Mouse (Mus musculus) T-cell, adult 66 days (primary cell): ENCODE results near the gene Cyp4a10. TPM values are rescaled to one million over a fixed set of nuclear protein-coding genes. Genes with fewer than 3 reads are reported as not detected.

ENCODE experiments used
- total RNA-seq, 2 experiments: library from RNA; stranded (reverse); gene quantifications; 3 replicates in 1 of 2; 4 replicates in 1 of 2; pipeline ENCODE4 v1.2.4; 2023

Gene Cyp4a10
- total RNA-seq: not detected

DNA sequence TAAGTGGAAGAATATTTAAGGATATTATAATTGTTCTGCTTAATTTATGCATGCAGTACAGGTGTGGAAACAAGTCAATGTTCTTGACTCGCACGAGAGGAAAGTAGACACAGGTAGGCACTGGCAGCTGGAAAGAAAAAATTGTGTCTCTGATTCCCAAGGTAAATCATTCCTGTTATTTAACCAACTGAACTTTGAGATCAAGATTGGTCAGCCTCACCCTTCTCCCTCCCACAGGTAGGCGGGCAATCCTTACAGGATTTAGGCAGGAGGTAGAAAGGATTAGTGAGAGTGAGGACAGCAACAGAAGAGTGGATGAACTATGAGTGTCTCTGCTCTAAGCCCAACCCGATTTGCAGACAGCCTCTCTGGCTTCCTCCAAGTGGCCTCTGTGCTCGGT is at the start of gene Cyp4a10:
Cyp4a10 (plus strand) TSS at position 265 of the 400 bp plus-strand sequence.

DNA sequence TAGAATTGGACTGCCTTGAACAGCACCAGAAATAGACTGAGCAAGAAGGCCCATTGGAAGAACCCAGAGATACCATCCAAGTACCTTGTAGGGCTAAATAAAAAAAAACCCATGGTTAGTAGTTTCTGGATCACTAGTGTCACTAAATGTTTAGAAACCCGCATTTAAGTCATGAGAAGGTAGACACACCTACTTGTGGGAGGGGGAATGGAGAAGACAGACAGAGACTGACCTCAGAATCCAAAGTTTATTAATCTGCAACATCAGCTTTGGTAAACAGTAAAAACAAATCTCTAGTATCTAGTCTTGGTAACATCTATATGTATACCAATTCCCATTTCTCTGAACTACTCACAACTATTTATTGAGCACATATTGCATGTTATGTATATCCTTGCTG is 22.1 kb upstream of the Cyp4a10 start, which contains the start of gene Cyp4a14:
Cyp4a14 (minus strand) TSS at position 142 of the 400 bp plus-strand sequence.

DNA sequence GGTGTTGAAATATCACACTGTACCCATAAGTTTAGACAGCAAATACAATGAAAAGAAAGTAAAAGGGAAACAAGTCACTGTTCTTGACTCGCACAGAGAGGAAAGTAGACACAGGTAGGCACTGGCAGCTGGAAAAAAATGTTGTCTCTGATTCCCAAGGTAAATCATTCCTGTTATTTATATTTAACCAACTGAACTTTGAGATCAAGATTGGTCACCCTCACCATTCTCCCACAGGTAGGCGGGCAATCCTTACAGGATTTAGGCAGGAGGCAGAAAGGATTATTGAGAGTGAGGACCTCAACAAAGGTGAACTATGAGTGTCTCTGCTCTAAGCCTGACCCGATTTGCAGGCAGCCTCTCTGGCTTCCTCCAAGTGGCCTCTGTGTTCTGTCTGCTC is 45.3 kb downstream of the Cyp4a10 start, which contains the start of gene Cyp4a31:
Cyp4a31 (plus strand) TSS at position 249 of the 400 bp plus-strand sequence.

Other genes with a start within 250 kb of the Cyp4a10 start
- not detected for gene Cyp4a12a, start 219.2 kb upstream of the Cyp4a10 start, total RNA-seq
- not detected for gene Cyp4a12b, start 106.6 kb upstream of the Cyp4a10 start, total RNA-seq
- not detected for gene Cyp4a30b, start 65.7 kb upstream of the Cyp4a10 start, total RNA-seq
- not detected for gene Cyp4a14, start 22.1 kb upstream of the Cyp4a10 start, total RNA-seq
- gene Cyp4a31, start 45.4 kb downstream of the Cyp4a10 start, total RNA-seq: not detected
- not detected for gene Cyp4a32, start 82.7 kb downstream of the Cyp4a10 start, total RNA-seq
- gene Cyp4b1, start 129.5 kb downstream of the Cyp4a10 start, total RNA-seq: not detected
- 10 to 100 TPM; 37.6 to 44.0 TPM for gene Efcab14, start 219.5 kb downstream of the Cyp4a10 start, total RNA-seq